Mouse (Mus musculus) limb, embryonic 13.5 days (tissue): ENCODE results near the gene Mlph. TPM values are rescaled to one million over a fixed set of nuclear protein-coding genes. Genes with fewer than 3 reads are reported as not detected.

Experiments
- ATAC-seq: fragments of 200-750 bp; cut with Nextera tagmentation; 2 replicates; pipeline ENCODE4 v1.8.0; 2017; ENCODE audit warnings: low read depth, moderate number of reproducible peaks, moderate TSS enrichment; ENCODE audit not compliant: low FRiP score
- H3K27ac ChIP-seq: fragments of 300-500 bp; sonication (generic); 2 replicates; pipeline ENCODE4 v1.5.1; 2015; ENCODE audit warnings: inconsistent platforms, mild to moderate bottlenecking, moderate library complexity
- H3K27me3 ChIP-seq: fragments of 300-500 bp; sonication (generic); 2 replicates; pipeline ENCODE4 v1.6.1; 2015; ENCODE audit warnings: mild to moderate bottlenecking, inconsistent platforms
- H3K36me3 ChIP-seq: fragments of 300-500 bp; sonication (generic); 2 replicates; pipeline ENCODE4 v1.6.1; 2015; ENCODE audit warnings: inconsistent platforms, mild to moderate bottlenecking, moderate library complexity
- H3K4me1 ChIP-seq: fragments of 300-500 bp; sonication (generic); 2 replicates; pipeline ENCODE4 v1.6.1; 2015; ENCODE audit warnings: inconsistent platforms
- H3K4me2 ChIP-seq: fragments of 300-500 bp; sonication (generic); replicated peaks from 2 replicates; pipeline ENCODE4 v1.6.1; 2015; ENCODE audit warnings: inconsistent platforms, mild to moderate bottlenecking, moderate library complexity
- H3K4me3 ChIP-seq: fragments of 300-500 bp; sonication (generic); 2 replicates; pipeline ENCODE4 v1.5.1; 2015; ENCODE audit warnings: moderate library complexity, mild to moderate bottlenecking, inconsistent platforms
- H3K9ac ChIP-seq: fragments of 300-500 bp; sonication (generic); 2 replicates; pipeline ENCODE4 v1.6.1; 2015; ENCODE audit warnings: mild to moderate bottlenecking, inconsistent platforms
- H3K9me3 ChIP-seq: fragments of 300-500 bp; sonication (generic); 2 replicates; pipeline ENCODE4 v1.6.1; 2016; ENCODE audit warnings: inconsistent platforms
- WGBS: fragments of 180-500 bp; shearing (Covaris S2); methylation state at CpG from one replicate; pipeline ENCODE4 v1.1.7; 2015; 5-methylcytosine and 5-hydroxymethylcytosine counted together
- polyA plus RNA-seq: library from polyadenylated mRNA; unstranded; fragments of >200 nt; fragmentation: Nextera tagmentation; extraction: Ambion mirVana; gene quantifications from 2 replicates; pipeline ENCODE4 v1.2.1, GENCODE M21; 2015

Mlph gene
- polyA plus RNA-seq, 1 experiment from 2014 or later: 0.87 TPM

- H3K27me3 ChIP-seq: no peaks in the 10 kb centered on the region
- no peak overlapping the region for H3K4me3 ChIP-seq
- ATAC-seq: no peak
- H3K9ac ChIP-seq: no peak overlapping the region
- H3K4me2 ChIP-seq: no peak overlapping the region
- H3K36me3 ChIP-seq: no peaks in the 10 kb centered on the region
- WGBS: 76% methylated on average over 7 of the region's 7 CpGs
- H3K9me3 ChIP-seq: no peaks in the 10 kb centered on the region
- no peak overlapping the region for H3K27ac ChIP-seq
- peaks cover 3% of the 10 kb centered on the region; the same call in 1 of the 2 replicates for H3K4me1 ChIP-seq
Measured at GRCm38 (mm10) chr1:90951670-90952069, 36.8 kb downstream of the Mlph start.

GRCm38 (mm10) chr1:90952808-90953207 lies 37.9 kb downstream of the Mlph start, which contains the start of gene Prlh:
Gene Prlh, plus strand, starts transcription at chr1:90953108.
- Histone ChIP-seq H3K4me2 (no peak within 1 kb of the TSS), H3K9ac (peak within 1 kb of the TSS; percentile 13; the same call in 1 of the 2 replicates), H3K36me3 (no peaks in the 10 kb centered on the region), H3K27ac (no peak within 1 kb of the TSS), H3K9me3 (no peaks in the 10 kb centered on the region), H3K4me1 (peaks cover 3% of the 10 kb centered on the region; the same call in 1 of the 2 replicates), H3K27me3 (0 out of 2 replicates have a peak, but pooled peaks cover 2% of the 10 kb centered on the region), H3K4me3 (no peak within 1 kb of the TSS)
- ATAC-seq: no peak
- 83% methylated on average over 8 of the region's 8 CpGs for WGBS

DNA sequence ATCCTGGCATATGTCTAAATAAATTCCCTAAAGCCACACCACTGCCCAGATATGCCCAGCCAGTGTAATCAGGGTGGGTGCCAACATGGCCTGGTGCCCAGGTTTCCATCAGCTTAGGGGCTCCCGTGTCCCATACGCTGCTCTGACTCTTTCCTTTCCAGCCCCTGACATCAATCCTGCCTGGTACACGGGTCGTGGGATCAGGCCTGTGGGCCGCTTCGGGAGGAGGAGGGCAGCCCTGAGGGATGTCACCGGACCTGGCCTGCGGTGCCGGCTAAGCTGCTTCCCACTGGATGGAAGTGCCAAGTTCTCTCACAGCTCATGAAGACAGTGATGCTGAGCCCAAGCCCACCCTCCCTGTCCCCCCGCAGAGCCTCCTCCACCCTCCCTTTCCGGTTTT lies 38.8 kb downstream of the Mlph start:
- peaks cover 3% of the 10 kb centered on the region; the same call in 1 of the 2 replicates for H3K4me1 ChIP-seq
- peaks cover 10% of the 10 kb centered on the region; the same call in 1 of the 2 replicates for H3K27me3 ChIP-seq
- H3K4me2 ChIP-seq: no peak overlapping the region
- H3K9me3 ChIP-seq: no peaks in the 10 kb centered on the region
- H3K27ac ChIP-seq: no peak overlapping the region
- no peak for ATAC-seq
- no peak overlapping the region for H3K4me3 ChIP-seq
- peak overlapping the region; percentile 13; the same call in 1 of the 2 replicates for H3K9ac ChIP-seq
- no peaks in the 10 kb centered on the region for H3K36me3 ChIP-seq
- WGBS: 73% methylated on average over 11 of the region's 11 CpGs

DNA sequence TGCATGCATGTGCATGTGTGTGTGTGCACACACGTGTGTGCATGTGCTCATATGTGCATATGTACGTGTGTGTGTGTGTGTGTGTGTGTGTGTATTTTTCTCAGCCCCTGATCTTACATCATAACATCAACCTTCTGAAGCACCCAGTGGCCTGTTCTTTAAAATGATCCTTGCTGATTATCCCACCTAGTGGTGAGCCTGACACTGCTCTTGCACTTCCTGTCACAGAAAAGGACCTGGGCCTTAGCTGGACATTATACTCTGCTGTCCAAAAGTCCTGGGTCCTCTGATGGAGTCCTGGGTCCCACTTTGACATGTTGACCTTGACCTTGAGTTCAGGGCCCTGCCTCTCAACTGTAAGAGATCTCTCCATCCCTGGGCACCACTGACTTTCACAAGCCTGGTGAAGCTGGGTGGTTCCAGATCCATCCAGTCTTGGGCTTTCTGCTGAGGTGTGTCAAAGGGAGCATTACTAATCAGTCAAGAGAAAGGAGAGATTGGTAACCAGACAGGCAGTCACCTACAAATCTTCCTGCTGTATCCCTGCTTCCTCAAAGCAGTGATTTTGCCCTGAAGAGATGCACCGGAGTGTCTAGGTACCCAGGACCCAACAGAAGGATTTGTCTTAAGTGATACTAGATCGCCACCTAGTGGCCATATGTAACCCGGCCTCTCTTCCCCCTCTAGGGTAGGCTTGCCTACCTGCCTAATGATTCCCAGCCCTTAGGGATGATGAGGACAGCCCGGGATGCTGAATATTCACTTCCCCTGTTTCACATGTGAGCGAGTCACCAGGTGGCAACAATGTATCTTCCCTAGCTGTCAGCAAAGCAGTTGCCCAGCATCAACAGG lies 41.6 kb downstream of the Mlph start:
- peak; percentile 86; the same call in 1 of the 2 replicates for ATAC-seq
- Histone ChIP-seq H3K4me1 (peaks cover 3% of the 10 kb centered on the region; the same call in 1 of the 2 replicates), H3K9ac (no peak overlapping the region), H3K27me3 (peaks cover 19% of the 10 kb centered on the region), H3K4me2 (no peak overlapping the region), H3K4me3 (no peak overlapping the region), H3K36me3 (no peaks in the 10 kb centered on the region), H3K9me3 (no peaks in the 10 kb centered on the region), H3K27ac (no peak overlapping the region)
- 30% methylated on average over 7 of the region's 7 CpGs for WGBS

DNA sequence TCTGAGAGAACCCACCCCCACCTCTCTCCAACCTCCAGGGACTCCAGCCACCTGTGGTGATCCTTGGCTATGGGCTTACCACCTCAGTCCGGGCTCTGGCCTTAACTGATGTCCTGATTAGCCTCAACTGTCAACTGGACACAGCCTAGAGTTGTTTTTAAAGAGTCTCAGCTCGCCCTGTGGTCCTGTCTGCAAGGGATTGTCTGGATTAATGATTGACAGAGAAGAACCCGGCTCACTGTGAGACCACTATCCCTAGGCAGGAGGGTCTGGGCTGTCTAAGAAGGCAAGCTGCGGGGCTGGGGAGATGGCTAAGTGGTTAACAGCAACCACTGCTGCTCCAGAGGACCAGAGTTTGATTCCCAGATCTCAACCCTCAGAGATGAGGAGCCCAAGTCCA lies 47.6 kb downstream of the Mlph start:
- H3K36me3 ChIP-seq: no peaks in the 10 kb centered on the region
- H3K4me2 ChIP-seq: no peak overlapping the region
- no peak overlapping the region for H3K9ac ChIP-seq
- H3K27ac ChIP-seq: no peak overlapping the region
- H3K4me3 ChIP-seq: no peak overlapping the region
- H3K9me3 ChIP-seq: no peaks in the 10 kb centered on the region
- ATAC-seq: no peak
- peaks cover 19% of the 10 kb centered on the region for H3K27me3 ChIP-seq
- H3K4me1 ChIP-seq: 0 out of 2 replicates have a peak, but pooled peaks cover 8% of the 10 kb centered on the region
- WGBS: 50% methylated on average over 4 of the region's 4 CpGs

DNA sequence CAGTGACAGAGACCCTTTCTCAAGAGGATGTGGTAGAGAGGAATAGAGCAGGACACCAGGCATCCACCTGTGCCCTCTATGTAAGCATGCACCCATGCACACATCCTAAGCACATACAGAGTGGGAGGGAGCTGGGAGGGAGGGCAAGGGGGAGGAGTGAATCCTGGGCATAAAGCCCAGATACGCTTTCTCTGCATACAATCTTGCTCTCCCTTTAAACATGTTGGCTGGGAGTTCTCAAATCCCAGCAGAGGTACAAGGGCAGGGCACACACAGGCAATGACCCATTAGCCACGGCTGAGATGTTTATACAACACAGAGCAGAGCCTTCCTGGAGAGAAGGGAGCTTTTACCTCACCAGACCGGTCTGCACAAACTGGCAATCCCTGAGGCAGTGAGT lies 48.1 kb downstream of the Mlph start:
- no peak for ATAC-seq

GRCm38 (mm10) chr1:90967583-90967982 lies 52.7 kb downstream of the Mlph start:
- H3K4me3 ChIP-seq: no peak overlapping the region
- H3K4me2 ChIP-seq: no peak overlapping the region
- no peak for ATAC-seq
- H3K27ac ChIP-seq: no peak overlapping the region
- 0 out of 2 replicates have a peak, but pooled peaks cover 7% of the 10 kb centered on the region for H3K27me3 ChIP-seq
- peaks cover 18% of the 10 kb centered on the region for H3K4me1 ChIP-seq
- H3K9ac ChIP-seq: no peak overlapping the region; the same call in 1 of the 2 replicates
- 82% methylated on average over 7 of the region's 7 CpGs for WGBS
- no peaks in the 10 kb centered on the region for H3K36me3 ChIP-seq
- H3K9me3 ChIP-seq: no peaks in the 10 kb centered on the region

More for the DNA sequence above, 48.1 kb downstream of the Mlph start:
- Histone ChIP-seq H3K4me1 (0 out of 2 replicates have a peak, but pooled peaks cover 8% of the 10 kb centered on the region), H3K36me3 (no peaks in the 10 kb centered on the region), H3K4me3 (no peak overlapping the region), H3K9ac (no peak overlapping the region), H3K4me2 (no peak overlapping the region), H3K9me3 (no peaks in the 10 kb centered on the region), H3K27ac (no peak overlapping the region), H3K27me3 (peaks cover 16% of the 10 kb centered on the region)
- WGBS: 22% methylated on average over 3 of the region's 3 CpGs

GRCm38 (mm10) chr1:90968649-90969048 lies 53.8 kb downstream of the Mlph start:
- Histone ChIP-seq H3K4me2 (peak overlapping the region; percentile 31; the same call in 1 of the 2 replicates), H3K9ac (no peak overlapping the region)
- ATAC-seq: no peak

DNA sequence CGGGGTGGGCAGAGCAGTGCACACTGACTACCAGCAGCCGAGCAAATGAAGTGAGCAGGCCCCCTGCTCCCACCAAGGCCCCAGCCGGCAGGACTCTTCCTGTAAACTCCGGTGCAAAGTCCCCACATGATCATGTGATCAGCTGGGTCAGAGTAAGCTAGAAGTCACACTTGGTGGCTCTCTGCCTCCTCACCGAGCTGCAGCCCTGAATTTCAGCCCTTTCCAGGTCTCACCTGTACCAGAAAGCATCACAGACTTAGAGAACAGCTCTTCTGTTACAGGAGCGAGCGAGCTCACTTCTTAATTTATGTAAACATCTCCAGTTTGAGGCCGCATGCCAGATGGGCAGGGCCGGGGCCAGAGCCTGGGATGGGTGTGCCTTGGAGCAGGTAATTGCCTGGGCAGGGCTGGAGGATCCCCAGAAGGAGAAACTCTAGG lies 54.5 kb downstream of the Mlph start, which contains the start of gene Rab17:
Gene Rab17, minus strand, starts transcription at position 315 of the 438 bp plus-strand sequence.
- Histone ChIP-seq H3K4me1 (peaks cover 26% of the 10 kb centered on the region), H3K36me3 (no peaks in the 10 kb centered on the region), H3K4me2 (peak within 1 kb of the TSS; percentile 31), H3K4me3 (no peak within 1 kb of the TSS), H3K27ac (no peak within 1 kb of the TSS), H3K27me3 (0 out of 2 replicates have a peak, but pooled peaks cover 7% of the 10 kb centered on the region), H3K9me3 (no peaks in the 10 kb centered on the region), H3K9ac (no peak within 1 kb of the TSS)
- WGBS: 17% methylated on average over 9 of the region's 9 CpGs
- no peak for ATAC-seq

More at GRCm38 (mm10) chr1:90968649-90969048, 53.8 kb downstream of the Mlph start:
- peaks cover 21% of the 10 kb centered on the region for H3K4me1 ChIP-seq
- 0 out of 2 replicates have a peak, but pooled peaks cover 7% of the 10 kb centered on the region for H3K27me3 ChIP-seq
- H3K4me3 ChIP-seq: no peak overlapping the region
- WGBS: 87% methylated on average over 4 of the region's 4 CpGs
- H3K27ac ChIP-seq: no peak overlapping the region
- no peaks in the 10 kb centered on the region for H3K36me3 ChIP-seq
- H3K9me3 ChIP-seq: no peaks in the 10 kb centered on the region

GRCm38 (mm10) chr1:90969881-90970390 lies 55.1 kb downstream of the Mlph start:
- no peak overlapping the region for H3K4me3 ChIP-seq
- ATAC-seq: no peak
- H3K4me2 ChIP-seq: no peak overlapping the region
- no peak overlapping the region for H3K27ac ChIP-seq
- 0 out of 2 replicates have a peak, but pooled peaks cover 7% of the 10 kb centered on the region for H3K27me3 ChIP-seq
- H3K36me3 ChIP-seq: no peaks in the 10 kb centered on the region
- WGBS: 78% methylated on average over 10 of the region's 10 CpGs
- no peak overlapping the region for H3K9ac ChIP-seq
- no peaks in the 10 kb centered on the region for H3K9me3 ChIP-seq
- H3K4me1 ChIP-seq: peaks cover 26% of the 10 kb centered on the region

- Histone ChIP-seq H3K36me3 (no peaks in the 10 kb centered on the region), H3K4me2 (peak overlapping the region; percentile 12; the same call in 1 of the 2 replicates), H3K27me3 (0 out of 2 replicates have a peak, but pooled peaks cover 7% of the 10 kb centered on the region), H3K27ac (no peak overlapping the region), H3K4me1 (peaks cover 28% of the 10 kb centered on the region), H3K9ac (peak overlapping the region; percentile 21; the same call in 1 of the 2 replicates), H3K4me3 (no peak overlapping the region), H3K9me3 (no peaks in the 10 kb centered on the region)
- ATAC-seq: peak; percentile 75; the same call in 1 of the 2 replicates
- 26% methylated on average over 9 of the region's 9 CpGs for WGBS
Measured at GRCm38 (mm10) chr1:90972911-90973573, 58.2 kb downstream of the Mlph start.
